Mouse (Mus musculus) liver, embryonic 12.5 days (tissue): Measurements from ENCODE around the gene Hist1h4b. TPM values are rescaled to one million over a fixed set of nuclear protein-coding genes. Genes with fewer than 3 reads are reported as not detected.
A peak's percentile ranks its signal among the peaks of the same experiment; 100 is the strongest.

Experiments used
- ATAC-seq: fragments of 200-750 bp; cut with Nextera tagmentation; 2 replicates; pipeline ENCODE4 v1.8.0; 2017; ENCODE audit warnings: moderate number of reproducible peaks, mild to moderate bottlenecking, moderate library complexity
- H3K27ac ChIP-seq: fragments of 300-500 bp; sonication (generic); 2 replicates; pipeline ENCODE4 v1.5.1; 2016; ENCODE audit warnings: mild to moderate bottlenecking
- H3K27me3 ChIP-seq: fragments of 300-500 bp; sonication (generic); replicated peaks from 2 replicates; pipeline ENCODE4 v1.6.1; 2016; ENCODE audit warnings: mild to moderate bottlenecking, moderate library complexity
- H3K36me3 ChIP-seq: fragments of 300-500 bp; sonication (generic); 2 replicates; pipeline ENCODE4 v1.6.1; 2016; ENCODE audit warnings: mild to moderate bottlenecking, moderate library complexity
- H3K4me1 ChIP-seq: fragments of 300-500 bp; sonication (generic); 2 replicates; pipeline ENCODE4 v1.6.1; 2016
- H3K4me2 ChIP-seq: fragments of 300-500 bp; sonication (generic); 2 replicates; pipeline ENCODE4 v1.6.1; 2016; ENCODE audit warnings: mild to moderate bottlenecking, moderate library complexity
- H3K4me3 ChIP-seq: fragments of 300-500 bp; sonication (generic); 2 replicates; pipeline ENCODE4 v1.5.1; 2016; ENCODE audit warnings: mild to moderate bottlenecking, moderate library complexity
- H3K9ac ChIP-seq: fragments of 300-500 bp; sonication (generic); 2 replicates; pipeline ENCODE4 v1.6.1; 2016; ENCODE audit warnings: mild to moderate bottlenecking, moderate library complexity
- H3K9me3 ChIP-seq: fragments of 300-500 bp; sonication (generic); replicated peaks from 2 replicates; pipeline ENCODE4 v1.6.1; 2016; ENCODE audit warnings: mild to moderate bottlenecking, moderate library complexity
- WGBS: fragments of 180-500 bp; shearing (Covaris S2); methylation state at CpG from one replicate; pipeline ENCODE4 v1.1.7; 2016; ENCODE audit not compliant: insufficient replicate concordance; 5-methylcytosine and 5-hydroxymethylcytosine counted together
- microRNA-seq: library from miRNA; unstranded; fragments of <30 nt; microRNA quantifications from one replicate; pipeline ENCODE4, GENCODE M21; 2017
- polyA plus RNA-seq: library from polyadenylated mRNA; unstranded; fragments of >200 nt; fragmentation: Nextera tagmentation; extraction: Ambion mirVana; gene quantifications from 2 replicates; pipeline ENCODE4 v1.2.1, GENCODE M21; 2016

The Hist1h4b gene
- polyA plus RNA-seq, 1 experiment from 2014 or later, result 4.5 TPM

DNA sequence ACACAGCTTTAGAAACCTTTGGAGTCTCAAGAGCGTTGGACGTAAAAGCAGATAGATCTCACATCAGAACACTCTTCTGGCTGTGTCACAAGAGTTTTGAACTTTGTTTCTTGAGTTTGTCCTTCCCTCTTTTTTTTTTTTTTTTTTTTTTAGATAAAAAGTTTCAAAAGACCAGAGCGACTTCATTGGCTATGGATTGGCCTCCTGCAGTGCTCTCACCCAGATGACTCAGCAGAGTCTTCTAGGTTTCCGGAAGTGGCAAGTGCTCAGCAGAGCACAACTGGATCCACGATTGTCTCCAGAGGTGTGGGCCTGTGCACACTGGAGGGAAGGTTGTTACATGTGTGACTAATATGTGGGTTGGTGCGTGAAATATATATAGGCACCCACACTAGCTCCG, 21.5 kb downstream of the Hist1h4b start:
- no peaks in the 10 kb centered on the region for H3K36me3 ChIP-seq
- H3K27me3 ChIP-seq, result no peaks in the 10 kb centered on the region
- H3K4me1 ChIP-seq, result peaks cover 31% of the 10 kb centered on the region
- 74% methylated on average over 7 of the region's 7 CpGs for WGBS
- H3K9me3 ChIP-seq, result no peaks in the 10 kb centered on the region
- no peak overlapping the region for H3K27ac ChIP-seq
- no peak for ATAC-seq
- H3K9ac ChIP-seq, result no peak overlapping the region
- no peak overlapping the region for H3K4me2 ChIP-seq
- no peak overlapping the region for H3K4me3 ChIP-seq

DNA sequence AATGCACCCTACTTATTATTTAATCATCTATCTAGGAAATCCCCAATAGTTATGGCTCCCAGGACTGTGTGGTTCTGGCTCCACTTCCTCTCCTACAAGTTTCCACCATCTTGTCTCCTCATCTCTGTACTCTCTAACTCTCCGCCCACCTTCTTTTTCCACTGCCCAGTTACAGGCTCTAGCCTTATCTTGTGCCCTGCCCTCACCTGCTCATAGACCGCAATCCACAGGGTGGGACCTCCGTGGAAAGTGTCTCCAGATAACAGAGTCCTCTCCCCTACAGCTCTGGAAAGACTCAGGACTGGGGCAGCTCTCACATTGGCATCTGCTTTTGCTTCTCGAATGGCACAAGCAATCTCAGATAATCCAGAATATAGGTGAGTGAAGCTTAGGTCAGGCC, 22.2 kb downstream of the Hist1h4b start:
- Histone ChIP-seq H3K27ac (no peak overlapping the region), H3K4me2 (no peak overlapping the region), H3K9me3 (no peaks in the 10 kb centered on the region), H3K36me3 (no peaks in the 10 kb centered on the region), H3K27me3 (0 out of 2 replicates have a peak, but pooled peaks cover 2% of the 10 kb centered on the region), H3K9ac (no peak overlapping the region), H3K4me1 (peaks cover 24% of the 10 kb centered on the region), H3K4me3 (no peak overlapping the region)
- ATAC-seq, result 0 out of 2 replicates have a peak, but pooled peaks have one; percentile 37
- WGBS, result 50% methylated on average over 4 of the region's 4 CpGs

DNA sequence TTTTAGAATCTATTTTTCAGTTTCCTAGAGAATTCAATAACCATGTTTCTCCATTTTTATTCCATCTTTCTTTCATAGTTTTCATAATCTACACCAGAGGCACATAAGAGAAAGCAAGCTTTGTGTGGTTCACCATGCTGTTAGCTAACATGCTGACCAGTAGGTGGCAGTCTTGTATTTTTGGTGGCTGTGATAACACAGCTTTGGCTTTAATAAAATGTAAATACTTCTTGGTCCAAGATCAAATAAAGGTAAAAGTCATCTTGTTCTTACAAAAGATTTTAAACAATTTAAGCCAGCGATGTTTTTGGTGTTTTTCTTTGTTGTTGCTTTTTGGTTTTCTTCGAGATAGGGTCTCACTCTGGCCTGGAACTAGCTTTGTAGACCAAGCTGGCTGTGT, 35.7 kb downstream of the Hist1h4b start:
- H3K4me1 ChIP-seq, result no peaks in the 10 kb centered on the region
- H3K9me3 ChIP-seq, result no peaks in the 10 kb centered on the region
- H3K9ac ChIP-seq, result no peak overlapping the region
- WGBS, result 22% methylated on average over 2 of the region's 2 CpGs
- H3K4me3 ChIP-seq, result no peak overlapping the region
- ATAC-seq, result no peak
- H3K4me2 ChIP-seq, result no peak overlapping the region
- no peaks in the 10 kb centered on the region for H3K27me3 ChIP-seq
- H3K36me3 ChIP-seq, result no peaks in the 10 kb centered on the region
- H3K27ac ChIP-seq, result no peak overlapping the region

GRCm38 (mm10) chr13:23799405-23799804, 42.6 kb downstream of the Hist1h4b start:
- H3K36me3 ChIP-seq, result no peaks in the 10 kb centered on the region
- no peak overlapping the region for H3K9ac ChIP-seq
- no peak for ATAC-seq
- no peaks in the 10 kb centered on the region for H3K27me3 ChIP-seq
- H3K9me3 ChIP-seq, result no peaks in the 10 kb centered on the region
- no peak overlapping the region for H3K27ac ChIP-seq
- 24% methylated on average over 5 of the region's 5 CpGs for WGBS
- H3K4me1 ChIP-seq, result 0 out of 2 replicates have a peak, but pooled peaks cover 4% of the 10 kb centered on the region
- no peak overlapping the region for H3K4me2 ChIP-seq
- H3K4me3 ChIP-seq, result no peak overlapping the region

- WGBS, result 62% methylated on average over 2 of the region's 2 CpGs
- Histone ChIP-seq H3K4me2 (no peak overlapping the region), H3K9me3 (no peaks in the 10 kb centered on the region), H3K36me3 (no peaks in the 10 kb centered on the region), H3K9ac (no peak overlapping the region), H3K4me3 (no peak overlapping the region), H3K4me1 (0 out of 2 replicates have a peak, but pooled peaks cover 4% of the 10 kb centered on the region), H3K27ac (no peak overlapping the region), H3K27me3 (no peaks in the 10 kb centered on the region)
- ATAC-seq, result no peak
Observed at GRCm38 (mm10) chr13:23804532-23804931, 47.7 kb downstream of the Hist1h4b start.

DNA sequence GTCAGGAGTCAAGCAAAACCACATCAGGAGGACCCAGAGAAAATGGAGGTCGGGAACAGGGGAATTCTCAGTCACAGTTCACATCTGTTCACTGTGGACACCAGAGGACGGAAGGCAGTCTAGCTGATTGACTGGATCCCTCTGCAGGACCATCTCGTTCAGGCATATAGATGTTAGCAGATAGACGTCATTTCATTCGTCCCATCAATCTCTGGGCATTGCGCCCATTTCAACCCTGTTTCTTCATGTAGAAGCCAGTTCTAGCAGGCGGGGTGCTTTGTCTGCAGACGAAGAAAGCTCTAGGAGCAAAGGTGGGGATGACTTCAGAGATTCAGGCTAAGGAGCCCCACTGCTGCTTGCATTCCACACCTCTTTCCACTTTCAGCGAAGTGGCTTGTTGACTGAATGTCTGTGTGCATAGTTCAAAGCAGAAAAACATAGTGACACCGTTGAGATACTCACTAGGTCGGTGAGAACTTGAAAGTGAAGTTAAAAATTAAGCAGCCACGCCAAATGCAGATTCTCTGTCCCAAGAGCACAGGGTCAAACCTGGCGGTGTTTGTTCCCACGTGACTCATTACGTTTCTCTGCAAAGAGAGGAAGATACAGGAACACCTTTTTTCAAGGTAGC, 49.7 kb downstream of the Hist1h4b start, which contains the start of gene Slc17a2:
Slc17a2 (plus strand) TSS at position 572 of the 631 bp plus-strand sequence.
- whole genome bisulfite sequencing, result 60% methylated on average over 15 of the region's 15 CpGs
- H3K27ac ChIP-seq, result no peak within 1 kb of the TSS
- 0 out of 2 replicates have a peak, but pooled peaks cover 4% of the 10 kb centered on the region for H3K4me1 ChIP-seq
- H3K4me3 ChIP-seq, result no peak within 1 kb of the TSS
- H3K27me3 ChIP-seq, result no peaks in the 10 kb centered on the region
- H3K9ac ChIP-seq, result no peak within 1 kb of the TSS
- no peaks in the 10 kb centered on the region for H3K36me3 ChIP-seq
- no peak within 1 kb of the TSS for H3K4me2 ChIP-seq
- H3K9me3 ChIP-seq, result no peaks in the 10 kb centered on the region
- no peak for ATAC-seq

Small RNAs within 50 kb of the gene (microRNA-seq; reads per million reads assigned to microRNA genes)
- gene Gm44314, result not detected
- not detected for gene Gm44484

Other genes with a start within 250 kb of the Hist1h4b start
- 4.4 and 4.7 TPM in 2 replicates for gene Hist1h4h, start 226.0 kb upstream of the Hist1h4b start, polyA plus RNA-seq
- gene Hist1h2af, start 223.1 kb upstream of the Hist1h4b start, polyA plus RNA-seq, result 7.8 and 13.9 TPM in 2 replicates
- gene Hist1h3g, start 221.6 kb upstream of the Hist1h4b start, polyA plus RNA-seq, result 12.9 and 16.3 TPM in 2 replicates
- 1.4 and 1.5 TPM in 2 replicates for gene Hist1h2bh, start 213.6 kb upstream of the Hist1h4b start, polyA plus RNA-seq
- gene Hist1h3f, start 213.0 kb upstream of the Hist1h4b start, polyA plus RNA-seq, result 1.3 and 1.6 TPM in 2 replicates
- gene Hist1h4f, start 205.4 kb upstream of the Hist1h4b start, polyA plus RNA-seq, result 1.1 and 1.6 TPM in 2 replicates
- 0.89 and 0.93 TPM in 2 replicates for gene Hist1h1d, start 203.8 kb upstream of the Hist1h4b start, polyA plus RNA-seq
- 4.9 and 6.2 TPM in 2 replicates for gene Hist1h3e, start 194.6 kb upstream of the Hist1h4b start, polyA plus RNA-seq
- gene Hist1h2ae, start 185.8 kb upstream of the Hist1h4b start, polyA plus RNA-seq, result 106 and 109 TPM in 2 replicates
- 10.7 and 14.4 TPM in 2 replicates for gene Hist1h2bg, start 185.6 kb upstream of the Hist1h4b start, polyA plus RNA-seq
- gene Hist1h2bf, start 182.8 kb upstream of the Hist1h4b start, polyA plus RNA-seq, result 7.1 and 9.9 TPM in 2 replicates
- gene Hist1h2ad, start 182.6 kb upstream of the Hist1h4b start, polyA plus RNA-seq, result 1.2 and 3.1 TPM in 2 replicates
- 5.3 and 6.2 TPM in 2 replicates for gene Hist1h3d, start 181.2 kb upstream of the Hist1h4b start, polyA plus RNA-seq
- gene Hist1h4d, start 175.4 kb upstream of the Hist1h4b start, polyA plus RNA-seq, result 128 and 134 TPM in 2 replicates
- gene Hist1h2be, start 135.9 kb upstream of the Hist1h4b start, polyA plus RNA-seq, result 2.1 and 2.2 TPM in 2 replicates
- 26.5 and 27.9 TPM in 2 replicates for gene Hist1h1e, start 134.5 kb upstream of the Hist1h4b start, polyA plus RNA-seq
- 0.91 and 1.3 TPM in 2 replicates for gene Hist1h2ac, start 73.1 kb upstream of the Hist1h4b start, polyA plus RNA-seq
- gene Hist1h2bc, start 72.8 kb upstream of the Hist1h4b start, polyA plus RNA-seq, result 75.3 and 75.6 TPM in 2 replicates
- not detected in 2 replicates for gene Hist1h1t, start 61.2 kb upstream of the Hist1h4b start, polyA plus RNA-seq
- gene Hist1h4c, start 58.6 kb upstream of the Hist1h4b start, polyA plus RNA-seq, result 8.6 and 11.6 TPM in 2 replicates
- gene Hfe, start 46.2 kb upstream of the Hist1h4b start, polyA plus RNA-seq, result 4.9 and 5.7 TPM in 2 replicates
- gene Hist1h1c, start 18.2 kb upstream of the Hist1h4b start, polyA plus RNA-seq, result 56.9 and 57.2 TPM in 2 replicates
- 4.8 and 6.7 TPM in 2 replicates for gene Hist1h3c, start 11.4 kb upstream of the Hist1h4b start, polyA plus RNA-seq
- gene Hist1h2bb, start 10.3 kb upstream of the Hist1h4b start, polyA plus RNA-seq, result 4.6 and 5.5 TPM in 2 replicates
- gene Hist1h2ab, start 5.9 kb upstream of the Hist1h4b start, polyA plus RNA-seq, result 70.3 TPM in 2 replicates
- gene Hist1h3b, start 4.7 kb upstream of the Hist1h4b start, polyA plus RNA-seq, result 15.2 and 16.6 TPM in 2 replicates
- gene Hist1h4a, start 4.2 kb downstream of the Hist1h4b start, polyA plus RNA-seq, result 0.44 and 0.93 TPM in 2 replicates
- 5.5 and 6.8 TPM in 2 replicates for gene Hist1h3a, start 5.4 kb downstream of the Hist1h4b start, polyA plus RNA-seq
- 4.9 and 5.8 TPM in 2 replicates for gene Hist1h1a, start 6.7 kb downstream of the Hist1h4b start, polyA plus RNA-seq
- gene Trim38, start 12.9 kb downstream of the Hist1h4b start, polyA plus RNA-seq, result not detected in 2 replicates
- 0.35 and 0.43 TPM in 2 replicates for gene Slc17a2, start 50.0 kb downstream of the Hist1h4b start, polyA plus RNA-seq
- 0.72 and 0.79 TPM in 2 replicates for gene Slc17a3, start 82.4 kb downstream of the Hist1h4b start, polyA plus RNA-seq
- not detected in 2 replicates for gene Slc17a1, start 110.7 kb downstream of the Hist1h4b start, polyA plus RNA-seq
- gene Slc17a4, start 158.0 kb downstream of the Hist1h4b start, polyA plus RNA-seq, result 0.06 TPM in 1 of 2 replicates, not detected in the other
- not detected in 2 replicates for gene Hist1h2ba, start 177.1 kb downstream of the Hist1h4b start, polyA plus RNA-seq
- gene Hist1h2aa, start 177.4 kb downstream of the Hist1h4b start, polyA plus RNA-seq, result not detected in 2 replicates
- gene Scgn, start 234.2 kb downstream of the Hist1h4b start, polyA plus RNA-seq, result not detected in 2 replicates